Mouse (Mus musculus): ENCODE data around the gene Nrl. TPM values are rescaled to one million over a fixed set of nuclear protein-coding genes. Genes with fewer than 3 reads are reported as not detected.

Nrl gene
- polyA plus RNA-seq, 1 experiment from 2014 or later: 0.07 TPM

GRCm38 (mm10) chr14:55555788-55556187, 31.0 kb upstream of the Nrl start:
- Histone ChIP-seq H3K27me3 (no peaks in the 10 kb centered on the region), H3K9ac (no peak overlapping the region), H3K27ac (replicated peaks) (no peak overlapping the region), H3K9me3 (no peaks in the 10 kb centered on the region), H3K36me3 (no peaks in the 10 kb centered on the region), H3K4me2 (no peak overlapping the region), H3K4me1 (replicated peaks) (peaks cover 8% of the 10 kb centered on the region), H3K4me3 (no peak overlapping the region)
- WGBS: 79% methylated on average over 3 of the region's 3 CpGs
- no peak for ATAC-seq (ENCODE audit: low read depth)

GRCm38 (mm10) chr14:55554635-55555034, 29.9 kb upstream of the Nrl start:
- Histone ChIP-seq H3K4me1 (replicated peaks) (peaks cover 8% of the 10 kb centered on the region), H3K9me3 (no peaks in the 10 kb centered on the region), H3K27ac (replicated peaks) (no peak overlapping the region), H3K36me3 (0 out of 2 replicates have a peak, but pooled peaks cover 2% of the 10 kb centered on the region), H3K9ac (no peak overlapping the region), H3K27me3 (no peaks in the 10 kb centered on the region), H3K4me2 (no peak overlapping the region), H3K4me3 (no peak overlapping the region)
- no peak for ATAC-seq (ENCODE audit: low read depth)

DNA sequence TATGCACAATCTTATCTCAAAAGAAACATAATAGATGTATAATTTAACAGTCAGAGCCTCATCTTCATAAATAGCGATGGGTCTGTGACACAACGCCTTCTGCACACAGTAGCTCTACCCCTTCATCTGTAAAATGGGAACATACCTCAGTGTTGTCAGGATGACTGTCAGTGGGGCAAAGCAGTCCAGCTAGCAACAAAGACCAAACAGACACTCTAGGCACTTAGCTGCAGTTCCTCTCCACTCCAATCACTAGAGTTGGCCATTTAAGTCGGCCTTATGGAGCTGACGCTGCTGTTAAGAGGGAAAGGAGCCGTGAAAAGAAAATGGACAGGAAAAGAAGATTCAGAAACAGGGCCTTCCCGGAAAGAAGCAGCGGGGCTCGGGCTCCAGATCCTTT, 27.0 kb upstream of the Nrl start:
- WGBS: 90% methylated on average over 8 of the region's 8 CpGs

GRCm38 (mm10) chr14:55551347-55551746, 26.6 kb upstream of the Nrl start:
- Histone ChIP-seq H3K4me3 (no peak overlapping the region), H3K4me1 (replicated peaks) (no peaks in the 10 kb centered on the region), H3K36me3 (peaks cover 26% of the 10 kb centered on the region), H3K4me2 (no peak overlapping the region), H3K27me3 (no peaks in the 10 kb centered on the region), H3K27ac (replicated peaks) (no peak overlapping the region), H3K9ac (no peak overlapping the region), H3K9me3 (no peaks in the 10 kb centered on the region)
- 55% methylated on average over 5 of the region's 5 CpGs for WGBS
- no peak for ATAC-seq (ENCODE audit: low read depth)

More for the DNA sequence above, 27.0 kb upstream of the Nrl start:
- Histone ChIP-seq H3K36me3 (peaks cover 26% of the 10 kb centered on the region), H3K27ac (replicated peaks) (no peak overlapping the region), H3K4me3 (no peak overlapping the region), H3K9me3 (no peaks in the 10 kb centered on the region), H3K4me2 (no peak overlapping the region), H3K4me1 (replicated peaks) (no peaks in the 10 kb centered on the region), H3K27me3 (no peaks in the 10 kb centered on the region), H3K9ac (no peak overlapping the region)
- ATAC-seq (ENCODE audit: low read depth): no peak

GRCm38 (mm10) chr14:55550191-55550590, 25.4 kb upstream of the Nrl start:
- Histone ChIP-seq H3K4me1 (replicated peaks) (no peaks in the 10 kb centered on the region), H3K9ac (no peak overlapping the region), H3K4me3 (no peak overlapping the region), H3K4me2 (no peak overlapping the region), H3K36me3 (peaks cover 35% of the 10 kb centered on the region), H3K27ac (replicated peaks) (no peak overlapping the region), H3K9me3 (no peaks in the 10 kb centered on the region), H3K27me3 (no peaks in the 10 kb centered on the region)
- WGBS: 83% methylated on average over 6 of the region's 6 CpGs
- ATAC-seq (ENCODE audit: low read depth): no peak

DNA sequence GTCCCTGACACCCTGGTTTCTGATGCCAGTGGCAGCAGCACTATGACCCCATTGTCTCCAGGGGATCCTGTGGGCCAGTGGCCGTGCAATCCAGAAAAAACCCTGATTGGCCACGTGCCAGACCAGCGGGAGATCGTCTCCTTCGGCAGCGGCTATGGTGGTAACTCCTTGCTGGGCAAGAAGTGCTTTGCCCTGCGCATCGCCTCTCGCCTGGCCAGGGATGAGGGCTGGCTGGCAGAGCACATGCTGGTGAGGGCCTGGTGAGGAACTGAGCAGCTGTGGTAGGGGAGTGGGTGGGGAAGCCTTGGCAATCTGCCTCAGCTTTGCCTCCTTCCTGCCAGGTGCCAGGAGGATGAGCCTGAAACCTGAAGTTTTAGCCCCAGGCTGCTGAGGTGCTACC, 19.6 kb upstream of the Nrl start:
- 65% methylated on average over 9 of the region's 9 CpGs for WGBS
- Histone ChIP-seq H3K9ac (no peak overlapping the region), H3K36me3 (peaks cover 50% of the 10 kb centered on the region), H3K27me3 (no peaks in the 10 kb centered on the region), H3K4me2 (no peak overlapping the region), H3K9me3 (no peaks in the 10 kb centered on the region), H3K27ac (replicated peaks) (no peak overlapping the region), H3K4me1 (replicated peaks) (peaks cover 39% of the 10 kb centered on the region), H3K4me3 (no peak overlapping the region)
- ATAC-seq (ENCODE audit: low read depth): no peak

DNA sequence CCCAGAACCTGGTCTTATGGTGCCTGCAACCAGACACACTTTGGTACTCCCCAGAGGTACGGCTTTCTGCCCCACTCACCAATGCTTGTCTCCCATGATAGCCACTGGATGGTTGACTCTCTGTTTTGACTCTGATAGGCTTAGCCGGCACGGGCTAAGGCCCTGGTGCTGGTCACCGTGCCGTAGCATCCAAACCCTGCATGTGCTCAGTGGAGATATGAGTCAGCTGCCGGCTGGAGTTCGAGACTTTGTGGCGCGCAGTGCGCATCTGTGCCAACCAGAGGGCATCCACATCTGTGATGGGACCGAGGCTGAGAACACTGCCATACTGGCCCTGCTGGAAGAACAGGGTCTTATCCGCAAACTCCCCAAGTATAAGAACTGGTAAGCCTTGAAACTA, 17.5 kb upstream of the Nrl start:
- H3K9me3 ChIP-seq: no peaks in the 10 kb centered on the region
- ATAC-seq (ENCODE audit: low read depth): no peak
- H3K27ac ChIP-seq (replicated peaks): no peak overlapping the region
- H3K9ac ChIP-seq: no peak overlapping the region
- H3K4me1 ChIP-seq (replicated peaks): peaks cover 41% of the 10 kb centered on the region
- no peak overlapping the region for H3K4me2 ChIP-seq
- 95% methylated on average over 12 of the region's 12 CpGs for WGBS
- peaks cover 30% of the 10 kb centered on the region for H3K36me3 ChIP-seq
- no peaks in the 10 kb centered on the region for H3K27me3 ChIP-seq
- no peak overlapping the region for H3K4me3 ChIP-seq

DNA sequence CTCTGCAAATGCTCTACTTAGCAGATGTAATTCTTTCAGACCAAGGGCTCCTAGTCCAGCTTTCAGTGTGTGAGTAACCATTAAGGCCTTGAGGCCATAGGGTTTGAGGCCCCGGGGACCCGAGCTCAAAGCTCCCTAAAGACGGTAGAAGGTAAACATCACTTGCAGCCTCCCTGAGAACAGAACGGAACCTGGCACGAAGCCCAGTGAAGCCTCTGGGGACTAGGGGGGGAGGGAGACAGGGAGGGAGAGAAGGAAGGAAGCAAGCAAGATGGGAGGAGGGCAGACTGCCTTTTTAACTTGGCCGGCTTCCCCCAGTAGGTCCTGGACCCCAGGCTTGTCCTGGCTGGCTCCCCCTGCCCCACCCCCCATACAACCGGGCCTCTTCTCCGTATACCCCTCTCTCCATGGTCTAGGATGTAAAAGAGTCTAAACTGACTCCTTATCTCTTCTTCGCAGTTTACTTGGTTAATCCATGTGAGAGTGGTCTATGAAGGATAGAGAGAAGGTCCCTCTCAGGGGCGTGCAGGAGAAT, 16.1 kb upstream of the Nrl start:
- Histone ChIP-seq H3K4me3 (peak overlapping the region; percentile 55), H3K27ac (replicated peaks) (peak overlapping the region; percentile 94), H3K36me3 (peaks cover 25% of the 10 kb centered on the region), H3K4me2 (peak overlapping the region; percentile 84), H3K27me3 (no peaks in the 10 kb centered on the region), H3K9me3 (no peaks in the 10 kb centered on the region), H3K9ac (peak overlapping the region; percentile 86), H3K4me1 (replicated peaks) (peaks cover 41% of the 10 kb centered on the region)
- 9% methylated on average over 10 of the region's 10 CpGs for WGBS
- ATAC-seq (ENCODE audit: low read depth): peak; percentile 65

- H3K4me3 ChIP-seq: peak within 1 kb of the TSS; percentile 55
- WGBS: under 1% methylated on average over 32 of the region's 32 CpGs
- no peaks in the 10 kb centered on the region for H3K27me3 ChIP-seq
- peaks cover 41% of the 10 kb centered on the region for H3K4me1 ChIP-seq (replicated peaks)
- ATAC-seq (ENCODE audit: low read depth): peak; percentile 91
- peak within 1 kb of the TSS; percentile 94 for H3K27ac ChIP-seq (replicated peaks)
- peaks cover 18% of the 10 kb centered on the region for H3K36me3 ChIP-seq
- peak within 1 kb of the TSS; percentile 84 for H3K4me2 ChIP-seq
- H3K9me3 ChIP-seq: no peaks in the 10 kb centered on the region
- peak within 1 kb of the TSS; percentile 86 for H3K9ac ChIP-seq
These were observed 15.4 kb upstream of the Nrl start, which contains the start of gene Pck2 for GRCm38 (mm10) chr14:55540067-55540786. Pck2 (plus strand) TSS chr14:55540266.

DNA sequence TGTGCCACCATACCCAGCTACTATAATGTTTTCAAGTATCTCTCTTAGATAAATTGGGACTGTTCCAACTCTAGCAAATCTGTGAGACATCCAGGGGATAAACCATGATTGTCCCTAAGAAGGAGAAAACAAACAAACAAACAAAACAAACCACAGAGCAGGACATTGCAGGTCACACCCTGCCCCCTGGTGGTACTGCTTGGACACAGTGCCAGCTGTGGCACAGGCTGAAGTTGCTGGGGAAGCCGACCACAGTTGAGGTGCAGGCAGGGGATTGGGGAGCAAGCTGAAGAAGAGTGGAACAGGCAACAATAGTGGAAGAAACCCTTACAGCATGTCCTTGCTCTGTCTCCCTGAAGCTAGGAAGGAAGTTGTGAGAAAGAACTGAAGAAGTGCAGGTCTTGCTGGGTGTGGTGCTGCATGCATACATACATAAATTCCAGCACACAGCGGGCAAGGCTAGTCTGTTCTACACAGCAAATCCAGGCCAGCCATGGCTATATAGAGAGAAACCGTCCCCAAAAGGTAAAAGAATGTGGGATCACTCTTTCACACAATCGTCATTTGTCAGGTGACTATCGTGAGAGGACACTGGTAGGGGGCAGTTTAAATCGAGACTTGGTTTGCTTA, 11.4 kb upstream of the Nrl start:
- 53% methylated on average over 6 of the region's 6 CpGs for WGBS
- H3K36me3 ChIP-seq: no peaks in the 10 kb centered on the region
- no peak for ATAC-seq (ENCODE audit: low read depth)
- no peaks in the 10 kb centered on the region for H3K27me3 ChIP-seq
- peaks cover 21% of the 10 kb centered on the region for H3K4me1 ChIP-seq (replicated peaks)
- H3K4me2 ChIP-seq: no peak overlapping the region
- H3K4me3 ChIP-seq: no peak overlapping the region
- no peak overlapping the region for H3K9ac ChIP-seq
- H3K27ac ChIP-seq (replicated peaks): no peak overlapping the region
- H3K9me3 ChIP-seq: no peaks in the 10 kb centered on the region

DNA sequence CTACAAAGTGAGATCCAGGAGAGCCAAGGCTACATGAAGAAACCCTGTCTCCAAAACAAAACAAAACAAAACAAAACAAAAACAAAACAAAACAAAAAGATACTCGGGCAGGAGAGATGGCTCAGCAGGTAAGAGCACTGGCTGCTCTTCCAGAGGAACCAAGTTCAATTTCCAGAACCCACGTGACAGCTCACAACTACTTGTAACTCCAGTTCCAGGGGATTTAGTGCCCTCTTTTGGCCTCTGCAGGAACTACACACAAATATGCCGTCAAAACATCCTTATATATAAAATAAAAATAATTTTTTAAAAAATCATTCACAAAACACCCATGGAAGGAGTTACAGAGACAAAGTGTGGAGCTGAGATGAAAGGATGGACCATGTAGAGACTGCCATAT, 3.2 kb upstream of the Nrl start:
- WGBS: 17% methylated on average over 3 of the region's 3 CpGs
- H3K9ac ChIP-seq: no peak overlapping the region
- no peaks in the 10 kb centered on the region for H3K4me1 ChIP-seq (replicated peaks)
- H3K4me3 ChIP-seq: no peak overlapping the region
- no peak for ATAC-seq (ENCODE audit: low read depth)
- H3K36me3 ChIP-seq: no peaks in the 10 kb centered on the region
- no peaks in the 10 kb centered on the region for H3K9me3 ChIP-seq
- no peak overlapping the region for H3K27ac ChIP-seq (replicated peaks)
- H3K27me3 ChIP-seq: peaks cover 23% of the 10 kb centered on the region; the same call in 1 of the 2 replicates
- no peak overlapping the region for H3K4me2 ChIP-seq

DNA sequence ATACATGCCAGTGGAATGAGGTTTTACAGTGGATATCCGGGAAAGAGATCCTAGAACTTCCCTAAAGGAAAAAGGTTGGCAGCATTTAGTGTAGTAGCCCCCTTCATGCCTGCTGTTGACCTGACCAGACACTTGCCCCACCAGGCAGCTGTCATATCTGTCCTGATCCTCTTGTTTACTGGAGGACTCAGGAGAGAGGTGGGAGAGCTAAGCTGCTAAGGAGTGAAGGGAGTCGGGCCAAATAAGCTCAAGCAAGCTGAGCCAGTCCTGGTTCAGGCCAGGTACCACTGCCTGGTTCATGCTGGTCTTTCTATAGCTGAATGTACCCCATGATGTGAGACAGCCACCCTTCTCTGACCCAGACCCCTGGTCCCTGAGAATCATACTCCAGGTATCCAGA, 1.9 kb upstream of the Nrl start:
- H3K4me2 ChIP-seq: no peak overlapping the region
- no peaks in the 10 kb centered on the region for H3K9me3 ChIP-seq
- 82% methylated on average over 2 of the region's 2 CpGs for WGBS
- ATAC-seq (ENCODE audit: low read depth): no peak
- H3K4me1 ChIP-seq (replicated peaks): no peaks in the 10 kb centered on the region; the same call in 1 of the 2 replicates
- H3K36me3 ChIP-seq: no peaks in the 10 kb centered on the region
- H3K9ac ChIP-seq: no peak overlapping the region
- no peak overlapping the region for H3K4me3 ChIP-seq
- peaks cover 35% of the 10 kb centered on the region for H3K27me3 ChIP-seq
- H3K27ac ChIP-seq (replicated peaks): no peak overlapping the region
